Mouse (Mus musculus) embryonic facial prominence, embryonic 14.5 days (tissue): ENCODE results near the gene Prtg. TPM values are rescaled to one million over a fixed set of nuclear protein-coding genes. Genes with fewer than 3 reads are reported as not detected.

ENCODE experiments used
- ATAC-seq: fragments of 200-750 bp; cut with Nextera tagmentation; 2 replicates; pipeline ENCODE4 v1.8.0; 2017; ENCODE audit warnings: low read depth, moderate number of reproducible peaks, moderate TSS enrichment
- DNase-seq: peaks from one replicate; pipeline ENCODE4 v3.0.0-alpha.2; 2015; ENCODE audit warnings: low spot score
- H3K27ac ChIP-seq: fragments of 300-500 bp; sonication (generic); replicated peaks from 2 replicates; pipeline ENCODE4 v1.5.1; 2014; ENCODE audit warnings: low read depth, mild to moderate bottlenecking, low read length, moderate library complexity
- H3K27me3 ChIP-seq: fragments of 300-500 bp; sonication (generic); replicated peaks from 2 replicates; pipeline ENCODE4 v1.6.1; 2014; ENCODE audit warnings: low read length; ENCODE audit not compliant: control insufficient read depth, insufficient read depth
- H3K36me3 ChIP-seq: fragments of 300-500 bp; sonication (generic); 2 replicates; pipeline ENCODE4 v1.6.1; 2014; ENCODE audit warnings: low read length, mixed read lengths; ENCODE audit not compliant: control insufficient read depth, insufficient read depth
- H3K4me1 ChIP-seq: fragments of 300-500 bp; sonication (generic); 2 replicates; pipeline ENCODE4 v1.6.1; 2014; ENCODE audit warnings: antibody characterized with exemption, low read length; ENCODE audit not compliant: control insufficient read depth, insufficient read depth
- H3K4me2 ChIP-seq: fragments of 300-500 bp; sonication (generic); 2 replicates; pipeline ENCODE4 v1.6.1; 2014; ENCODE audit warnings: low read depth, mild to moderate bottlenecking, low read length, moderate library complexity, mixed read lengths
- H3K4me3 ChIP-seq: fragments of 300-500 bp; sonication (generic); 2 replicates; pipeline ENCODE4 v1.5.1; 2014; ENCODE audit warnings: low read depth, mild to moderate bottlenecking, low read length
- H3K9ac ChIP-seq: fragments of 300-500 bp; sonication (generic); 2 replicates; pipeline ENCODE4 v1.6.1; 2014; ENCODE audit warnings: low read depth, mild to moderate bottlenecking, low read length, moderate library complexity, mixed read lengths
- H3K9me3 ChIP-seq: fragments of 300-500 bp; sonication (generic); 2 replicates; pipeline ENCODE4 v1.6.1; 2016; ENCODE audit warnings: low read length; ENCODE audit not compliant: control insufficient read depth
- WGBS: fragments of 180-500 bp; shearing (Covaris S2); extraction: QIAGEN DNeasy Blood & Tissue Kit; methylation state at CpG from one replicate; pipeline ENCODE4 v1.1.7; 2014; 5-methylcytosine and 5-hydroxymethylcytosine counted together
- polyA plus RNA-seq: library from polyadenylated mRNA; unstranded; fragments of >200 nt; fragmentation: Nextera tagmentation; extraction: Ambion mirVana; gene quantifications from 2 replicates; pipeline ENCODE4 v1.2.1, GENCODE M21; 2014

Gene Prtg
- polyA plus RNA-seq, 1 experiment from 2014 or later, result 1.3 TPM

GRCm38 (mm10) chr9:72780694-72781093 is 26.0 kb upstream of the Prtg start:
- no peak for ATAC-seq
- WGBS, result 48% methylated on average over 5 of the region's 5 CpGs
- Histone ChIP-seq H3K4me3 (no peak overlapping the region), H3K4me2 (no peak overlapping the region), H3K9ac (no peak overlapping the region), H3K27ac (no peak overlapping the region), H3K4me1 (peaks cover 13% of the 10 kb centered on the region), H3K27me3 (no peaks in the 10 kb centered on the region), H3K9me3 (no peaks in the 10 kb centered on the region), H3K36me3 (no peaks in the 10 kb centered on the region)
- no peak for DNase-seq

- DNase-seq, result no peak
- WGBS, result 37% methylated on average over 4 of the region's 4 CpGs
- Histone ChIP-seq H3K9me3 (no peaks in the 10 kb centered on the region), H3K9ac (no peak overlapping the region), H3K27ac (no peak overlapping the region; the same call in 1 of the 2 replicates), H3K4me1 (peaks cover 13% of the 10 kb centered on the region), H3K27me3 (no peaks in the 10 kb centered on the region), H3K36me3 (no peaks in the 10 kb centered on the region), H3K4me3 (no peak overlapping the region), H3K4me2 (0 out of 2 replicates have a peak overlapping the region, but pooled peaks have one; percentile 12)
- no peak for ATAC-seq
These were observed 25.2 kb upstream of the Prtg start for GRCm38 (mm10) chr9:72781466-72781865.

- H3K4me1 ChIP-seq, result peaks cover 13% of the 10 kb centered on the region
These were observed 24.6 kb upstream of the Prtg start for GRCm38 (mm10) chr9:72782121-72782520.

GRCm38 (mm10) chr9:72787732-72788131 is 18.9 kb upstream of the Prtg start:
- Histone ChIP-seq H3K4me1 (peaks cover 4% of the 10 kb centered on the region; the same call in 1 of the 2 replicates), H3K4me2 (no peak overlapping the region), H3K9ac (no peak overlapping the region), H3K36me3 (no peaks in the 10 kb centered on the region), H3K27me3 (no peaks in the 10 kb centered on the region), H3K4me3 (no peak overlapping the region), H3K9me3 (no peaks in the 10 kb centered on the region), H3K27ac (no peak overlapping the region)
- ATAC-seq (no peak), DNase-seq (no peak)
- 81% methylated on average over 1 of the region's 1 CpGs for WGBS

More at GRCm38 (mm10) chr9:72782121-72782520, 24.6 kb upstream of the Prtg start:
- Histone ChIP-seq H3K27me3 (no peaks in the 10 kb centered on the region), H3K27ac (no peak overlapping the region), H3K9ac (no peak overlapping the region), H3K4me3 (no peak overlapping the region), H3K9me3 (no peaks in the 10 kb centered on the region), H3K36me3 (no peaks in the 10 kb centered on the region), H3K4me2 (no peak overlapping the region)
- WGBS, result 24% methylated on average over 8 of the region's 8 CpGs
- DNase-seq, result peak; percentile 43
- no peak for ATAC-seq

- peak; percentile 85 for DNase-seq
- Histone ChIP-seq H3K4me1 (peaks cover 4% of the 10 kb centered on the region; the same call in 1 of the 2 replicates), H3K9ac (peak overlapping the region; percentile 15; the same call in 1 of the 2 replicates), H3K9me3 (peaks cover 6% of the 10 kb centered on the region; the same call in 1 of the 2 replicates), H3K27ac (peak overlapping the region; percentile 80), H3K4me2 (peak overlapping the region; percentile 44), H3K4me3 (no peak overlapping the region), H3K36me3 (no peaks in the 10 kb centered on the region), H3K27me3 (no peaks in the 10 kb centered on the region)
- WGBS, result 21% methylated on average over 14 of the region's 14 CpGs
- ATAC-seq, result peak; percentile 84
These were observed 16.0 kb upstream of the Prtg start for GRCm38 (mm10) chr9:72790530-72791212.

- ATAC-seq, result peak; percentile 60
- Histone ChIP-seq H3K27ac (peak overlapping the region; percentile 80), H3K9me3 (peaks cover 6% of the 10 kb centered on the region; the same call in 1 of the 2 replicates), H3K27me3 (no peaks in the 10 kb centered on the region), H3K36me3 (no peaks in the 10 kb centered on the region), H3K4me1 (peaks cover 4% of the 10 kb centered on the region; the same call in 1 of the 2 replicates), H3K4me2 (peak overlapping the region; percentile 44), H3K9ac (no peak overlapping the region), H3K4me3 (no peak overlapping the region)
- DNase-seq, result peak; percentile 60
- WGBS, result 10% methylated on average over 10 of the region's 10 CpGs
These were observed 15.5 kb upstream of the Prtg start for GRCm38 (mm10) chr9:72791213-72791582.

GRCm38 (mm10) chr9:72791681-72792080 is 15.0 kb upstream of the Prtg start:
- H3K9me3 ChIP-seq, result peaks cover 6% of the 10 kb centered on the region; the same call in 1 of the 2 replicates
- DNase-seq (peak; percentile 73), ATAC-seq (no peak)
- peaks cover 4% of the 10 kb centered on the region; the same call in 1 of the 2 replicates for H3K4me1 ChIP-seq
- H3K27ac ChIP-seq, result no peak overlapping the region
- H3K4me2 ChIP-seq, result peak overlapping the region; percentile 44
- no peaks in the 10 kb centered on the region for H3K27me3 ChIP-seq
- no peak overlapping the region for H3K9ac ChIP-seq
- no peak overlapping the region for H3K4me3 ChIP-seq
- 9% methylated on average over 6 of the region's 6 CpGs for WGBS
- no peaks in the 10 kb centered on the region for H3K36me3 ChIP-seq

GRCm38 (mm10) chr9:72795243-72795642 is 11.4 kb upstream of the Prtg start:
- no peak overlapping the region for H3K27ac ChIP-seq
- ATAC-seq (no peak), DNase-seq (no peak)
- no peak overlapping the region for H3K4me2 ChIP-seq
- peaks cover 4% of the 10 kb centered on the region; the same call in 1 of the 2 replicates for H3K4me1 ChIP-seq
- H3K9me3 ChIP-seq, result peaks cover 6% of the 10 kb centered on the region; the same call in 1 of the 2 replicates
- no peaks in the 10 kb centered on the region for H3K36me3 ChIP-seq
- WGBS, result 83% methylated on average over 3 of the region's 3 CpGs
- no peak overlapping the region for H3K4me3 ChIP-seq
- H3K27me3 ChIP-seq, result no peaks in the 10 kb centered on the region
- no peak overlapping the region for H3K9ac ChIP-seq
